Mouse (Mus musculus) MEL (cell line): ENCODE data around the gene Nr1h3. TPM values are rescaled to one million over a fixed set of nuclear protein-coding genes. Genes with fewer than 3 reads are reported as not detected.
A peak's percentile ranks its signal among the peaks of the same experiment; 100 is the strongest.

ENCODE experiments used
- DNase-seq: peaks from one replicate; pipeline ENCODE4 v3.0.0; 2011; ENCODE audit warnings: low read depth, low spot score
- H3K27ac ChIP-seq: 2 replicates; pipeline ENCODE4 v1.5.1; 2012; ENCODE audit warnings: low read depth, mild to moderate bottlenecking, control low read depth, low read length, moderate library complexity; ENCODE audit not compliant: control insufficient read depth
- H3K27me3 ChIP-seq, 2 experiments: fragments of 150-350 bp in 1 of 2; sonication (generic) in 1 of 2; 2 replicates each; pipeline ENCODE4 v1.6.1; 2012; ENCODE audit warnings: low read length in 2 of 2, mild to moderate bottlenecking in 2 of 2, improper control_type of control experiment in 1 of 2, moderate library complexity in 1 of 2; ENCODE audit not compliant: insufficient read depth in 2 of 2, control insufficient read depth in 1 of 2
- H3K36me3 ChIP-seq, 2 experiments: 2 replicates each; pipeline ENCODE4 v1.6.1; 2012 to 2014; ENCODE audit warnings: low read length in 2 of 2, improper control_type of control experiment in 1 of 2, inconsistent platforms in 1 of 2, mild to moderate bottlenecking in 1 of 2; ENCODE audit not compliant: insufficient read depth in 2 of 2, control insufficient read depth in 1 of 2
- H3K4me1 ChIP-seq, 2 experiments: fragments of 150-350 bp in 1 of 2; sonication (generic) in 1 of 2; 2 replicates each; pipeline ENCODE4 v1.6.1; 2012; ENCODE audit warnings: low read length in 2 of 2, improper control_type of control experiment in 1 of 2, mild to moderate bottlenecking in 1 of 2; ENCODE audit not compliant: insufficient read depth in 2 of 2, control insufficient read depth in 1 of 2
- H3K4me3 ChIP-seq, 2 experiments: fragments of 150-350 bp in 1 of 2; sonication (generic) in 1 of 2; 2 replicates each; pipeline ENCODE4 v1.5.1; 2012; ENCODE audit warnings: low read depth in 2 of 2, low read length in 2 of 2, mild to moderate bottlenecking in 2 of 2, moderate library complexity in 2 of 2, control low read depth in 1 of 2, improper control_type of control experiment in 1 of 2; ENCODE audit not compliant: control insufficient read depth in 1 of 2, insufficient read depth in 1 of 2
- H3K79me2 ChIP-seq: 2 replicates; pipeline ENCODE4 v1.6.1; 2012; ENCODE audit warnings: mild to moderate bottlenecking, low read length, moderate library complexity; ENCODE audit not compliant: control insufficient read depth, poor library complexity, insufficient read depth
- H3K9ac ChIP-seq: 2 replicates; pipeline ENCODE4 v1.6.1; 2012; ENCODE audit warnings: low read depth, mild to moderate bottlenecking, control low read depth, low read length, moderate library complexity; ENCODE audit not compliant: control insufficient read depth, poor library complexity, severe bottlenecking
- H3K9me3 ChIP-seq: fragments of 150-350 bp; sonication (generic); replicated peaks from 2 replicates; pipeline ENCODE4 v1.6.1; 2012; ENCODE audit warnings: mild to moderate bottlenecking, low read length, improper control_type of control experiment, moderate library complexity; ENCODE audit not compliant: insufficient read depth
- CHD2 ChIP-seq: IDR thresholded peaks from 2 replicates; pipeline ENCODE4 v1.6.1; 2011; ENCODE audit warnings: low read length, improper control_type of control experiment
- CTCF ChIP-seq, 3 experiments: IDR thresholded peaks in 2 of 3; conservative IDR thresholded peaks in 1 of 3; 2 replicates each; pipeline ENCODE4 v1.5.1; 2011 to 2012; ENCODE audit warnings: low read length in 3 of 3, low read depth in 2 of 3, mild to moderate bottlenecking in 2 of 3, improper control_type of control experiment in 1 of 3, inconsistent platforms in 1 of 3, mixed read lengths in 1 of 3, moderate library complexity in 1 of 3; ENCODE audit not compliant: control insufficient read depth in 1 of 3, insufficient read depth in 1 of 3, poor library complexity in 1 of 3, severe bottlenecking in 1 of 3
- E2F4 ChIP-seq: IDR thresholded peaks from 2 replicates; pipeline ENCODE4 v1.6.1; 2011; ENCODE audit warnings: low read depth, low read length, improper control_type of control experiment, borderline replicate concordance
- ELF1 ChIP-seq: IDR thresholded peaks from 2 replicates; pipeline ENCODE4 v1.6.1; 2014; ENCODE audit warnings: low read depth, mild to moderate bottlenecking, inconsistent platforms, low read length, improper control_type of control experiment, moderate library complexity
- GATA1 ChIP-seq: IDR thresholded peaks from 2 replicates; pipeline ENCODE4 v1.6.1; 2011; ENCODE audit warnings: low read depth, low read length, improper control_type of control experiment
- JUND ChIP-seq: IDR thresholded peaks from 2 replicates; pipeline ENCODE4 v1.6.1; 2011; ENCODE audit warnings: low read depth, mild to moderate bottlenecking, improper control_type of control experiment, low read length
- KAT2A ChIP-seq: conservative IDR thresholded peaks from 2 replicates; pipeline ENCODE4 v1.6.1; 2012; ENCODE audit warnings: low read depth, low read length, improper control_type of control experiment, inconsistent platforms
- MAX ChIP-seq: IDR thresholded peaks from 2 replicates; pipeline ENCODE4 v1.6.1; 2011; ENCODE audit warnings: low read length, improper control_type of control experiment
- MEF2A ChIP-seq: IDR thresholded peaks from 2 replicates; pipeline ENCODE4 v1.6.1; 2014; ENCODE audit warnings: low read depth, mild to moderate bottlenecking, inconsistent platforms, low read length, improper control_type of control experiment; ENCODE audit not compliant: poor library complexity, insufficient replicate concordance, severe bottlenecking; ENCODE audit errors: extremely low read depth
- MYC ChIP-seq: IDR thresholded peaks from 2 replicates; pipeline ENCODE4 v1.6.1; 2011; ENCODE audit warnings: low read depth, mild to moderate bottlenecking, low read length, improper control_type of control experiment, moderate library complexity
- NELFE ChIP-seq: IDR thresholded peaks from 2 replicates; pipeline ENCODE4 v1.6.1; 2011; ENCODE audit warnings: low read depth, low read length, improper control_type of control experiment
- RAD21 ChIP-seq: IDR thresholded peaks from 2 replicates; pipeline ENCODE4 v1.6.1; 2011; ENCODE audit warnings: mild to moderate bottlenecking, low read depth, low read length, improper control_type of control experiment
- SIN3A ChIP-seq: IDR thresholded peaks from 2 replicates; pipeline ENCODE4 v1.6.1; 2012; ENCODE audit warnings: low read length, improper control_type of control experiment, inconsistent platforms
- SMC3 ChIP-seq: IDR thresholded peaks from 2 replicates; pipeline ENCODE4 v1.6.1; 2011; ENCODE audit warnings: low read depth, low read length, improper control_type of control experiment
- USF1 ChIP-seq: IDR thresholded peaks from 2 replicates; pipeline ENCODE4 v1.6.1; 2014; ENCODE audit warnings: low read depth, mild to moderate bottlenecking, inconsistent platforms, low read length, improper control_type of control experiment, moderate library complexity
- ZC3H11A ChIP-seq: IDR thresholded peaks from 2 replicates; pipeline ENCODE4 v1.6.1; 2012; ENCODE audit warnings: low read depth, mild to moderate bottlenecking, inconsistent platforms, low read length, improper control_type of control experiment
- polyA plus RNA-seq, 2 experiments: library from polyadenylated mRNA; stranded (reverse) in 1 of 2; unstranded in 1 of 2; fragments of >175 nt in 1 of 2; fragments of >200 nt in 1 of 2; gene quantifications; 2 replicates each; pipeline versions ENCODE4 v1.2.1 to v1.2.4; 2012; ENCODE audit warnings: low replicate concordance in 2 of 2, low read depth in 1 of 2; ENCODE audit not compliant: insufficient read length in 2 of 2, insufficient read depth in 1 of 2, missing spikeins in 1 of 2
- total RNA-seq: library from RNA; depleted of rRNA; stranded (reverse); fragments of 300-350 nt; gene quantifications from 2 replicates; pipeline ENCODE4 v1.2.3, GENCODE M21; 2012

The Nr1h3 gene
- total and polyA plus RNA-seq, 3 experiments = 3.5 to 6.9 TPM; not detected in 1

DNA sequence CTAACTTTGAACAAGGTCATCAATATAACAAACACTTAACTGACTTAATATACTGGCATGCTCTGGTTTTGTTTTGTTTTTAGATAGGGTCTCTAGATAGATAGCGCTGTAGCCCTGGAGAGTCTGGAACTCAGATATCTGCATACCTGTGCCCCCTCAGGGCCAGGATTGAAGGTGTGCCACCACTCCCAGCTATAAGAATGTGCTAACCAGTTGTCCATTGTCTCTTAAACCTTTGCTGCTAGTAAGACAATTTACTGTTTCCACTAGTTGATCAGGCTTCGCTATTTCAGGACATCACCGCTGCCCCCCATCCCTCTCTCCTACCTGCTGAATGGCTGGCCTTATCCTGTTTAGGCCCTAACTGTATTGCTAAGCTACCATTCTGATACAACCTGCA is 17.9 kb upstream of the Nr1h3 start:
- Histone ChIP-seq H3K79me2 (no peaks in the 10 kb centered on the region), H3K36me3 (no peaks in the 10 kb centered on the region), H3K4me1 (no peaks in the 10 kb centered on the region), H3K27ac (no peak overlapping the region), H3K27me3 (no peaks in the 10 kb centered on the region), H3K9me3 (no peaks in the 10 kb centered on the region), H3K4me3 (no peak overlapping the region), H3K9ac (no peak overlapping the region)
- no peak for DNase-seq
- no peak for TF ChIP-seq SIN3A
- no peak for TF ChIP-seq GATA1
- TF ChIP-seq USF1 = no peak

DNA sequence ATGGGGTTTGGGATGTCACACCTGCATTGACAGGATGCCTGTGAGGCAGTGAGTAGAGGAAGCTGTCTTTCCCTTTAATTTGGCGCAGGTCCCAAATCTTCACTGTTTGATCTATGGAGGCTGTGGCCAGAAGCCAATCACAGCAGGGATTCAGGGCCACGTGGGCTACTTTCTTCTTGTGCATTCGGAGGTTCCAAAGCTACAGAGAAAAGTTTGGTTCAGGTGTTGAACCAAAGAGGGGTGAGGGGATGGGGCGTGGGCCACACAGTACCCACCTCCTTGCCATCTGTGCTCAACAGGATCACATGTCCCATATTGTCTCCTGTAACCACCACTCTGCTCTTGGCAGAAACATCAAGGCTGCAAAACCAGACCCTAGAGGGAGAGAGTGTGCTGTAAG is 14.4 kb upstream of the Nr1h3 start:
- Histone ChIP-seq H3K79me2 (no peaks in the 10 kb centered on the region), H3K4me1 (no peaks in the 10 kb centered on the region), H3K9ac (no peak overlapping the region), H3K27ac (no peak overlapping the region), H3K36me3 (peaks cover 0 to 1% of the 10 kb centered on the region in 2 experiments; a peak in 1 of 4 replicates), H3K27me3 (no peaks in the 10 kb centered on the region), H3K4me3 (no peak overlapping the region), H3K9me3 (no peaks in the 10 kb centered on the region)
- TF ChIP-seq NELFE = no peak
- peak; percentile 59; the same call in 1 of the 2 replicates for TF ChIP-seq USF1
- no peak for TF ChIP-seq KAT2A
- no peak for TF ChIP-seq SIN3A
- no peak for DNase-seq

GRCm38 (mm10) chr2:91213311-91213710 is 10.7 kb upstream of the Nr1h3 start:
- Histone ChIP-seq H3K79me2 (no peaks in the 10 kb centered on the region), H3K36me3 (peaks cover 0 to 11% of the 10 kb centered on the region in 2 experiments; a peak in 2 of 4 replicates), H3K27me3 (no peaks in the 10 kb centered on the region), H3K9me3 (no peaks in the 10 kb centered on the region), H3K27ac (no peak overlapping the region), H3K4me3 (no peak overlapping the region), H3K9ac (no peak overlapping the region), H3K4me1 (no peaks in the 10 kb centered on the region)
- peak; percentile 59 for TF ChIP-seq SMC3
- no peak for TF ChIP-seq USF1
- peak; percentile 40 for TF ChIP-seq ZC3H11A
- peak in 1 of 3 experiments; percentile 60; a peak in 3 of 6 replicates for TF ChIP-seq CTCF (IDR thresholded peaks at IDR 0.05 in 2 of 3, conservative IDR thresholded peaks at IDR 0.05 in 1 of 3; ENCODE audit: control insufficient read depth in 1 of 3, insufficient read depth in 1 of 3, low read depth in 2 of 3, low read length in 3 of 3, poor library complexity in 1 of 3, severe bottlenecking in 1 of 3)
- peak; percentile 55 for TF ChIP-seq RAD21
- peak; percentile 48 for DNase-seq

DNA sequence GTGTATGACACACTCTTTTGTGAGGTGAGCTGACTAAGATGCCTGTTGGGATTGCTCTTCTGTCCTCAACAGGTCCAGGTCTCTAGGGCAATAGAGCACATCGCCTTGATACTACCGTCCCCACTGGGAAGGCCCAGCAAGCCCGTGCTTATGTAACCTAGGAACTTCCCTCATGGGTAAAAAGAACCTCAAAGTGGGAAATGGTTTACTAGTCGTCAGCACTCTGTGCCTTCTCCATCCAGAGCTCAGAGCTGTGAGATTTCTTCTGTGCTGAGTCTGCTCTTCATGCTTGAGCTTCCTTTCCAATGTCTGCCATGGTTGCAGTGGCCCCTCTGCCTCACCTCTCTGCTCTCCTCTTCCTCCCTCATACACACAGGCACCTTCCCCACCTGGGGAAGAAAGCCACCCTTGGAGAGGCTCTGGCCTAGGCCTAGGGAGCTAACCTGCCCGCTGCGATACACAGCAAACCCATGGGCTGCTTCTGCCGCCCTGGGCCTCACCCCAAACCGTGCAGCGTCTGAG is 3.7 kb upstream of the Nr1h3 start:
- H3K79me2 ChIP-seq = peaks cover 3% of the 10 kb centered on the region; the same call in 1 of the 2 replicates
- H3K4me1 ChIP-seq = peaks cover 0 to 10% of the 10 kb centered on the region in 2 experiments; a peak in 2 of 4 replicates
- no peaks in the 10 kb centered on the region for H3K9me3 ChIP-seq
- TF ChIP-seq ELF1 (no peak), CHD2 (no peak), MYC (no peak), E2F4 (no peak), MEF2A (no peak), NELFE (no peak), MAX (no peak), JUND (no peak)
- no peaks in the 10 kb centered on the region for H3K27me3 ChIP-seq
- no peak overlapping the region for H3K4me3 ChIP-seq
- no peak for DNase-seq
- peaks cover 8 to 9% of the 10 kb centered on the region in 2 experiments for H3K36me3 ChIP-seq
- H3K9ac ChIP-seq = no peak overlapping the region
- H3K27ac ChIP-seq = no peak overlapping the region
